Mouse (Mus musculus) left cerebral cortex, adult 11 months (tissue): ENCODE data around the gene AC140267.1.

Experiments
- DNase-seq: peaks from one replicate; pipeline ENCODE4 v3.0.0; 2022; ENCODE audit warnings: low spot score

Gene AC140267.1

GRCm38 (mm10) chr15:80235535-80235934 lies at the start of gene AC140267.1:
TSS of gene AC140267.1 (plus strand) at chr15:80235835.
- no peak for DNase-seq

- no peak for DNase-seq
Observed at GRCm38 (mm10) chr15:80188927-80189326, 46.7 kb upstream of the AC140267.1 start.

GRCm38 (mm10) chr15:80190075-80190474 lies 45.6 kb upstream of the AC140267.1 start:
- no peak for DNase-seq

- DNase-seq: no peak
Observed at GRCm38 (mm10) chr15:80191585-80192245, 43.9 kb upstream of the AC140267.1 start.

- no peak for DNase-seq
Observed at GRCm38 (mm10) chr15:80192246-80192585, 43.4 kb upstream of the AC140267.1 start.

GRCm38 (mm10) chr15:80192847-80193246 lies 42.8 kb upstream of the AC140267.1 start:
- no peak for DNase-seq

GRCm38 (mm10) chr15:80199556-80199955 lies 36.1 kb upstream of the AC140267.1 start:
- no peak for DNase-seq

- no peak for DNase-seq
Observed at GRCm38 (mm10) chr15:80202111-80202775, 33.4 kb upstream of the AC140267.1 start.

- no peak for DNase-seq
Observed at GRCm38 (mm10) chr15:80203406-80203805, 32.2 kb upstream of the AC140267.1 start.

- DNase-seq: no peak
Observed at GRCm38 (mm10) chr15:80206057-80206565, 29.5 kb upstream of the AC140267.1 start.

- DNase-seq: no peak
Observed at GRCm38 (mm10) chr15:80208446-80208845, 27.2 kb upstream of the AC140267.1 start.

- DNase-seq: no peak
Observed at GRCm38 (mm10) chr15:80213688-80214087, 21.9 kb upstream of the AC140267.1 start.

- no peak for DNase-seq
Observed at GRCm38 (mm10) chr15:80215716-80216479, 19.7 kb upstream of the AC140267.1 start.

- no peak for DNase-seq
Observed at GRCm38 (mm10) chr15:80216480-80216820, 19.2 kb upstream of the AC140267.1 start.

- no peak for DNase-seq
Observed at GRCm38 (mm10) chr15:80217476-80217875, 18.2 kb upstream of the AC140267.1 start.

GRCm38 (mm10) chr15:80219211-80219610 lies 16.4 kb upstream of the AC140267.1 start:
- DNase-seq: no peak

GRCm38 (mm10) chr15:80219705-80220657 lies 15.7 kb upstream of the AC140267.1 start:
- no peak for DNase-seq

GRCm38 (mm10) chr15:80221031-80221430 lies 14.6 kb upstream of the AC140267.1 start:
- no peak for DNase-seq

GRCm38 (mm10) chr15:80223751-80224150 lies 11.9 kb upstream of the AC140267.1 start:
- no peak for DNase-seq

- DNase-seq: no peak
Observed at GRCm38 (mm10) chr15:80225208-80225607, 10.4 kb upstream of the AC140267.1 start.

GRCm38 (mm10) chr15:80225796-80226195 lies 9.8 kb upstream of the AC140267.1 start:
- no peak for DNase-seq
